Mouse (Mus musculus) adrenal gland, postnatal 36 days (tissue): Measurements from ENCODE around the gene Fh1. TPM values are rescaled to one million over a fixed set of nuclear protein-coding genes. Genes with fewer than 3 reads are reported as not detected.

Experiments used
- DNase-seq, 2 experiments: peaks; one replicate each; pipeline ENCODE4 v3.0.0; 2021; ENCODE audit warnings: mixed read lengths in 1 of 2
- long read RNA-seq, 2 experiments: library from polyadenylated mRNA; stranded (forward); transcript quantifications; one replicate each; pipeline ENCODE4 v2.0.0; 2021; ENCODE audit warnings: borderline sequencing depth in 2 of 2
- total RNA-seq, 2 experiments: library from RNA; stranded (reverse); gene quantifications; 2 replicates each; pipeline ENCODE4 v1.2.3; 2021

The Fh1 gene
- total RNA-seq: 100 to 1,000 TPM; 199 to 252 TPM
- long read RNA-seq, experiment 1, transcript Fh1-201 (10 exons, 2,636 nt): major isoform, 393 of 441 reads
- long read RNA-seq, experiment 1, transcript Fh1-203 (3 exons, 936 nt): minor isoform, 16 of 441 reads
- long read RNA-seq, experiment 1, partial matches to known transcripts: 20 of 441 reads
- long read RNA-seq, experiment 1, other reads (novel, unspliced or antisense): 12 of 441 reads
- long read RNA-seq, experiment 2, transcript Fh1-203 (3 exons, 936 nt): minor isoform, 6 of 132 reads
- long read RNA-seq, experiment 2, transcript Fh1-201 (10 exons, 2,636 nt): major isoform, 120 of 132 reads
- long read RNA-seq, experiment 2, partial matches to known transcripts: 3 of 132 reads
- long read RNA-seq, experiment 2, other reads (novel, unspliced or antisense): 3 of 132 reads

DNA sequence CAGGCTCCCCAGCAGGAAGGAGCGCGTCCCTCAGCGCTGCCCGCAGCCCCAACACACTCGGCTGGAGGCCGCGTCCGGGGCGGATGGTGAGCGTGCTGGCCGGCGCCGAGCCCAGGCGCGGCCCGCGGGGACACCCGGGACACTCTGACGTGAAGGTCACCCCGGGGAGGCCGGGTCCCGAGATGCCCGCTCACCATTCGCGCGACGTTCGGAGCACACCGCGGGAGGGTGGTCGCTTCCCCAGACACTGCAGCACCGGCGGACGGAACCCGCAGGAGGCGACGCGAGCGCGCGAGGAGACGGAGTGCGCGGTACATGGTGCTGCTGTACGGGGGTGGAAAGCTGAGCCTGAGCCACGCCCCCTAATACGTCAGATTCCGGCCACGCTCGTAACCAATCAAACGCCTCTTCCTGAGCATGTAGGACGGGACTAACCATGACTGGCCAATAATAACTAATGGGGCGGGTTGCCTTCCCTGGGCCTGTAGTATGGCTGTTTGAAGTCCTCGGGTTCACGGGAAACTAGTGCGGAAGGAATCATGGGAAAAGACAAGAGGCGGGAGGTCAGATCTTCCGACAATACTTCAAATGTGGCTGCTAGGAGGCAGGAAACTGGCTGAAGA lies at the start of gene Fh1:
TSS of gene Fh1 (minus strand) at position 379 of the 623 bp plus-strand sequence.
- DNase-seq: peak; percentile 95 to 96

DNA sequence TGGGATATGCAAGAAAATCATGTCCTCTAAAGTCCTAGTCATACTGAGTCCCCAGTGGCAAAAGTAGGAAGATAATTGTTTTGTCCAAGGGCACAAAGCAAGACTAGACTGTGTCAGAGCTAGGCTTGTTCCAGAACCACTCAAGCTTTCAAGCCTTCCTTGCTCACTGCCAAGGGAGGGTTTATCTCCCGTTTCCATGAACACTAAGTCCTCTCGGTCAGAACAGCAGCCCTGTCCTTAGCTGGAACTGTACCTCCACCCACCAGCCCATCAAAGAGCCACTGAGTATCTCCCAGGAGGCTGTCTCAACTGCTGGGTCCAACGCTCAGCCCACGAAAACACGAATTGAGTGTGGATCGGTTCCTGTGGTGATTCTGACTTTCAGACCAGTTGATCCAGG lies 49.7 kb upstream of the Fh1 start:
- DNase-seq: no peak

DNA sequence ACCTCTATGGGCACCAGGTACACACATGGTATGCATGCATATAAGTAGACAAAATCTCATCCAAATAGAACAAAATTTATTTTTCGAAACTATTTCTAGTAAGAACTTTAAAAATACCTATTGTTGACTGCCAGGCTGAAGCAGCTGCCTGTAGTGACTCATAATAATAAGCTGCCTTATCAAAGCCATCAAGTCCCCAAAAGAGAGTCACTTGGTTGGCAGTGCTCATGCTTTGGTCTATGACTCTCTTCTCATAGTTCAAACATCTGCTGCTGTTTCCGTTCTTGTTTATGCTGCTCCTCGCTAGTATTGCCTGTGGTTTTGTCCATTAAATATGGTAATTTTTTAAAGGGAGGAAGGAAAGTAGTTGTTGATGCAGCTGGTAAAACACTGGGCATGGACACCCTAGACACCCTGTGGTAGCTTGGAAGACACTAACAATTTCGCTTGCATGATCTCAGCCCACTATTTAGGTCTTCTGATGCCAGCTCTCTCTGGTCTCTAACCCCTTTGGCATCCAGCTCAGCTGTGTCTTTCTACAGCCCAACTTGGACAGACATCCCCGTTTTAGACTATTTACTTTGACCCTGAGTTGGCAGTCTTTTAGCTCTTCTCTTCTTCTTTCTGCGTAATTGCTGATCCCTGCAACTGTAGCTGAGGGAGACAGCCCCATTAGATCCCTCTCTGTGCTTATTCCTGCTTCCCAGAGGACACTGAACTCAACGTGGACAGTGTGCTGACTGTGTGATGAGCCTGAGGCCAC lies 48.3 kb upstream of the Fh1 start:
- no peak for DNase-seq

DNA sequence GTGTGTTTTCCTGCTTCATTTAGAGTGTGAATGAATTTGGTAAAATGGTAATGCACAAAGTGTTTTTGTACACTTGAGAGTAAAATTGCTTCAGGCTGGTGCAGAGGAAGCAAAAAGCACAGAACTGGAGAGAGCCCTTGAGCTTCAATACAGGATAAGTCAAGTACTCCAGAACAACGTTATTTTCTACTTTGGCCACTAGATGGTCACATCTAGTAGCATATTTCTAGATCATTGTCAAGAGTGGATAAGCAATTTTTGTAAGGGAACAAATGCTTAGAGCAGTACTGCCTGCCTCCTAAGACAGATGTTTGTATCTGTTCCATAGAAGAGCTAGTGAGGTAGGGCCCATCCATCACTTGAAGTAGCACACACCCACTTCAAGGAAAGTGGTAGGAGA lies 46.2 kb upstream of the Fh1 start:
- no peak for DNase-seq

DNA sequence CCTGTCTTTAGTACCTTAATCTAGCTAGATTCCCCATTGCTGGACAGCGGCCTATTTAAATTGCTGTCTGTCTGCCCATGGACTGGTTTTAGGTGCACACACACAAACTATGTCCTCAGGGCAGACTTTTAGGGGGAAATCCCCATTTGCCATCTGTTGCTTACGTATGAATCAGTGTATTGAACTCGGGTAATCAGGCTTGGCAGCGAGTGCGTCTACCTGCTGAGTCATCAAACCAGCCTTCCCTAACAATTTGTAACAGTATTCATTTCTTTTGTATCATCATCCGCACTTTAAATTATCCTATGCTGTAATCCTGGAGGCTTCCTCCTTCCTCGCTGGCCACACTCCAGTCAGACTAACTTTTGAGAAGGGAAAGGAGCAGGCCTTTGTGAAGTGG lies 44.6 kb upstream of the Fh1 start:
- no peak for DNase-seq

DNA sequence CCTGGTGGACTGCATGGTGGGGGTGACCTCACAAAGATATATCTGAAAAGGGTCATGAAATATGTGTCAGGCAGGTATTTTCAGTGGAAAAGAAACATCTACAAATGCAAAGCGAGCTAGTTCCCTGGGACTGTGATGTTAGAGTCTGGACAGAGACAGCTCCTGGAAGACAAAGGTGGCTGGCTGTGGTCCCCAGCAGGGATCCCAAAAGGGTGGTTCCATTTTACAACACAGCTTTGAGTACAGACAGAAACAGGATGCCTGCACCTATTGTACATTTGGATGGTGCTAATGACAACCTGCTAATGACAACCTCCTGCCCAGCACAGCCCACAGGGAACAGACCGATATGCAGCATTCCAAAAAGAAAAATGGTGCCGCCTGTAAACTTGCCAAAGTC lies 44.0 kb upstream of the Fh1 start:
- no peak for DNase-seq

DNA sequence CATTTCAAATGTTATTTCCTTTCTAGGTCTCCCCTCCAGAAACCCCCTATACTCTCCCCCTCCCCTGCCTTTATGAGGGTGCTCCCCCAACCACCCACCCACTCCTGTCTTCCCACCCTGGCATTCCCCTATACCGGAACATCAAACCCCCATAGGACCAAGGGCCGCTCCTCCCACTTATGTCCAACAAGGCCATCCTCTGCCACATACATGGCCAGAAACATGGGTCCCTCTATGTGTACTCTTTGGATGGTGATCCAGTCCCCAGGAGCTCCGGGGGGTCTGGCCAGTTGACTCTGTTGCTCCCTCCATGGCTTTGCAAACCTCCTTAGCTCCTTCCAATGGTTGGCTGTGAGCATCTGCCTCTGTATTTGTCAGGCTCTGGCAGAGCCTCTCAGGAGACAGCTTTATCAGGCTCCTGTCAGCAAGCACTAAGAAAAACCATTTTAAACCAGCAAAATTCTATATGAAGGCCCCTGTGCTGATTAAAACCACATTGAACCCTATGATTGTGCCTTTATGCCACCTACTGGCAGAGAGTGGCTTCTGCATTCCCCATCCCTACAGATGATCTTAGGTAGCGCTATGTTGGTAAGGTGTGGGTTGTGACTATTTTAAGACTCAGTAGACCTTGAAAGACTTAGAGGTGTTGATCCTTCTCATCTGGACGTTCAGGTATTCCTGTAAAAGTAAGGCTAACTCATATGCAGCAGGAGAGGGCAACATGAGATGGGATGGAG lies 43.4 kb upstream of the Fh1 start:
- peak in 1 of 2 experiments; percentile 16 for DNase-seq

DNA sequence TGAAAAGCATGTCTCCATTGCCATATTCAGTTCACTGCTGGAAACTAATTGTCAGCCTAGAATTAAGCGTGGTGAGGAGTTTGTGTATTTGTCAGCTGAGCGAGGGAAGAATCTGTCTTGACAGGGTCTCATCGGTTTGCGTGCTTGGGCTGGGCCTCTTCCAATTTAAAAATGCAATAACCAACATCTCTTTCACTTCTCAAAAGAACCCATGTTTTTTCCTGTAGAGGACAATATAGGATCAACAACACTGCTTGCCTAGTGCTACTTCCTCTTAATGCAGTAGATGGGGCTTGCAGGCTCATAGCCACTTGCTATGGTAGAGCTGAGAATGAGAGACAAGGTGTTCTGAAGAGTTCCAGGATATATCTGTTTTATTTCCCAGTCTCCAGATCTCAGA lies 34.5 kb upstream of the Fh1 start:
- no peak for DNase-seq

DNA sequence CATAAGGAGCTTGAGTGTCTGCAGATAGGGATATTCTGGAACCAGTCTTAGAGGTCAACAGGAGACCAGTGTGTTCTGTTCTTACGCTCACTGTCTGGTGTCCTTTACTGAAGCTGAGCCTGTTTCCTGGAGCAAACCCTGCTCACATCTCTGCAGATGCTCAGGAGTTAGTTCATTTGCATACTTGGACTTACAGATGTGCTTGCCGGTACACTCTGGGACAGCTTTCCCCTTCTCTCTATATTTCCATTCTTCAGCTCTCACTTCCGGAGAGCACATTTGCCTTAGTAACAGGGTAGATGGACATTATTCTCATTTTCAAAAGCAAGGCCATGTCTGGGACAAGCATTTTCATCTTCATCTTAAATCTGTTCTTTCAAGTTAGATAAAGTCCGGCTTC lies 23.2 kb upstream of the Fh1 start:
- DNase-seq: no peak

DNA sequence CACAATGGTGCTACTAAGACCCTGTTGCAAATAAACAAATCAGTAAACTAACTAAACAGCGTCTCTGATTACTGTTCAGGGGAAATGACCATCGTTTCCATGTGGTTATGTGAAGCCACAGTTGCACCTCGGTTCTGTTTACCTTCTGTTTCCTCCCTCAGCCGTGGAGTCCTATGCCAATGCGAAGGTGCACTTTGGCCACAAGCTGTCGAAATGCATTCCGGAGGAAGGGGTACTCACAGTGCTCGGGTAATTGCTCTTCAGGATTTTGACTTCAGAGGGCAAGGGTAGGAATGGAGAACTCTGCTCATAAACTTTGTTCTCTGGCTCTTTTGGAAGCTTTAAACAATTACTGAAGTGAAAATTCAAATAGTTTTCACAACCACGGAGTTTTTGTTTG lies 21.5 kb upstream of the Fh1 start:
- no peak for DNase-seq

DNA sequence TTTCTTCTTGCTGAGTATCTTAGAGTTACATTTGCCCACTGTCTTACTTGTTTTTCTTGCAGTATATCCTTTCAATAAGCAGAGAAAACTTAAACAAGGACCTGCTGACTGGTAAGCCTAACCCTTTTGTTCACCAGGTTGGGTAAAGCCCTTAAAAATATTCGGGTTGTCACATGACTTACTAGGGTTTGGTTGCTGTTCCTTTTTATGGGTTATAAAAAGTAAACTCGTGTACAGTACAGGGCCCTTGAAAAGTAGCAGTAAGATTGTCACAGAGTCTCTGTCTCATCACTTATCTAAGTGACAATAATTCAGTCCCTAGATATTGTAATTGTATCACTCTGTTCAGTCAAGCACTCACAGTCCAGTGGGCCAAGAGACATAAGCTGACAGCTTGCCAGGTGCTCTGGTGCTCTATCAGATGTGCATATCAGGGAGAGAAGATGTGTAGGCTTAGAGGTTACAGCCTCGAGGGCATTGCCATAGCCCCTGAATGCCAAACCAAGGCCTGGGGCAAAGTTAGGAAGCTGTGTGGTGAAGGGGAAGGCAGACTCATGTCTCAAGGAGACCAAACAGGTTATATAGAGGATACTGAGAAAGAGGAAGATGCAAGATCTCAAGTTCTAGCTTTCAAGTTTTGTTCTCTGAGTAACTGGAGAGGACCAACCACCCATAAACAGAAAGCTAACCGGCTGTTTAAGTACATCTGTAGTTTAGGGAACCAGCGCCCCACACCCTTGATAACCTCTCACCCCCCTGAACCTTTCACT lies 18.2 kb upstream of the Fh1 start:
- no peak for DNase-seq

DNA sequence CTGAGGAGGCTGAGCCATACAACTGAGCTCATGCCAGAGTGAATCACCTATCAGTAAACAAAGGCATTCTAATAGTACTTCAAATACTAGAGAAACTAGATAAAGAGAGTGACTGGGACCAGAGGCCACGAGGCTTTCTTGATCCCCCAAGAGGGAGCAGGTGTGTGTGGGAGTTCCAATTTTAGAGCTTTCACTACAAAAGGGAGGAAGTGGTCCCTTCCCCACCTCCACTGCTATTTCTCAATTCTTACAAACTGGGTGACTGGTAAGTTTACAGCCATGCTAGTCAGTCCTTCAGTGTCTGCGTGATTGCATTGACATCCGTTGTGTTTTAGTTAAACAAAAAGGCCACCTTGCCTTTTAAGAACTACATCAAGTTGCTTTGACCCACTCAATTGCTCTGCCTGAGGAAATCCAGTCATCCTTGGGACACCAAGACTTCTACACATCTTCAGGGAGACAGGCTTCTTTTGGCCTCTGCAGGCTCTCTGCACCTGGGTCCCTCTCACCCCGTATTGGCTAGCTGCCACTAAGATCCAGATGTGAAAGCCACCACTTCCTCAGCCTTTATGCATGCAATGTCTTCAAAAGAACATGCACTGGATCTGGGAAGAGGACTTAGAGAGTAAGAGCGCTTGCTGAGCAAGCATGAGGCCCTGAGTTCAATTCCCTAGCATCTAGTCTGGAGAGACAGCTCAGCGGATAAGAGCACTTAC lies 15.2 kb upstream of the Fh1 start:
- DNase-seq: no peak

DNA sequence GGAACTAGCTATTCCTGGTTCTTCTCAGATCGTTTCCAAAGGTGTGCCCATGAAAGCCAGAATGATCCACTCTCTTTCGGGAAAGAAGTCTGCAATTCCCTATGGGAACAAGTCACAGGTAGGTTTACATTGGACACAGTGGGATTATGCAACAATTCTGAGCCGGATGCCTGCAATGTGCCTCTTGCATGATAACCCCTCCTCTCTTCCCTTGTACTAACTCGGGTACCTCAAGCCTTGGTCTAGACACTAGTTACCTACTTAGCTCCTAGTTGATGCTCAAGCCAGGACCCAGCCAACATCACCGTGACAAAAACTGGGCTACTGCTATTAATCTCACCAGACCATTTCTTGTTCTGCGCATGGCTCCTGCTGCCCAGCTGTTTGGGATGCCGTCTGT lies 13.6 kb upstream of the Fh1 start:
- DNase-seq: no peak

DNA sequence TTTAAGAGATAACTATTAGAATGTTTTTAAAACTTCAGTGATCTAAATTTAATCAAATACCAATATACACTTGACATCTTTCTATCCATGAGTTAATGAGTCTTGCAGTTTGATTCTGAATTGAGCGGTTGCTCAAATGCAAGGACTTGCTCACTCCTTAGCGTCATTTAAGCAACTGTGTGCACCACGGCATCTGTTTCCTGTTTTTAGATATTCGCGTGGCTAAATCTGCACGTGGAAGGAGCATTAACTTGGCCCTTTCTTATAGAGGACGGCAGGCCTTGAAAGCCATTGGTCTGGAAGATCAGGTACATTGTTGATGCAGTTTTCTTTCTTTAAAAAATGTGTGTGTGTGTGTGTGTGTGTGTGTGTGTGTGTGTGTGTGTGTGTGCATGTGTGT lies 12.2 kb upstream of the Fh1 start:
- no peak for DNase-seq

DNA sequence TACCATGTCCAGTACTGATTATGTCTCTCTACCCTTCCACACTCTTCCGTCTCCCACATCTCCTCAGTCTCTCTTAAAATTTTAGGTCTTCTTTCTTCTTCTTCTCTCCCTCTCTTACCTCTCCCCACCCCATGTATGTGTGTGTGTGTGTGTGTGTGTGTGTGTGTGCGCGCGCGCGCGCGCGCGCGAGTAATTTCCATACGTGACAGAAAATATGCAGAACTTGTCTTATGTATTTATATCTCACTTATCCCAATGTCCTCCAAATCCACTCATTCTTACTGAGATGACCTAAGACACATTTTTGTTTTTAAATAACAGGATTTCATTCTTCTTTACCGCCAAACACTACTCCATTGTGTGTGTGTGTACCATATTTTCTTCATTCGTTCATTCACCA lies 7.0 kb upstream of the Fh1 start:
- no peak for DNase-seq

DNA sequence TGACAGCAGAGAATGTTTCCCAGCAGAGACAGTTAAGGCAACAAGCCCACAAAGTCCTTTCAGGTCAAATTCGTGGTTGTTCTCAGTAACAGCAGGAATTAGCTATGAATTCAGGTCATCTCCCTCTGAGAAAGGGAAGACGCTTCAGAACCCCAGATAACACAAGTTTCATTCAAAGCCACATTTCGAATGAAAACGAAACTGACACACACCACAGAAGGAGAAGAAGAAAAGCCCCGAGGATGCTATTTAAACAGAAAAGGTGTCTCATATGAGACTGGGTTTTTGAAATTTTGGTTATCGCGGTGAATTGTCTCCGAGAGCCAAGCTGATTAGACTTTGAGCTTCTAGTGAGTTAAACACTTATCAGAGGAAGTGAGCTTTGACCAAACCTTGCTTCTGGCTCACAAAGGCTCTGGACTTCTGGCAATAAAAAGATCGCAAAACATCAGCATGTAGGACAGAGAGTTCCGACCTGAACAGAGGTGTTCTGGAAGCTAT lies 6.3 kb upstream of the Fh1 start:
- DNase-seq: no peak

DNA sequence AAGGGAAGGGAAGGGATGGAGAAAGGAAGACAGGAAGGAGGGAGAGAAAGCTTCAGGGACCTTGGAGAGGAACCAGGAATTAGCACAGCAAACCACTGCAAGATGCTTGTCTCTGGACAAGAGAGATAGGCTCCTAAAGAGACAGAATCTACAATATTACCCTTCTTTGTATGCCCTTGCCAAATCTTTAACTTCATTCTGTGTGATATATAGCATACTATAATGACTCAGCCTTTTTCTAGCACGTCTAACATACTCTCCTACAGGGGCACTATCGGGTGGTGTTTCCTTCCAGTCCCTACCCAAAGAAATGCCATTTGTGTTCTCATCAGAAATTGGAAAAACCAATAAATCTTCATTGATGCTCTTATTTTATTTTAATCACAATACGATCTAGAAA lies 5.6 kb upstream of the Fh1 start:
- no peak for DNase-seq

DNA sequence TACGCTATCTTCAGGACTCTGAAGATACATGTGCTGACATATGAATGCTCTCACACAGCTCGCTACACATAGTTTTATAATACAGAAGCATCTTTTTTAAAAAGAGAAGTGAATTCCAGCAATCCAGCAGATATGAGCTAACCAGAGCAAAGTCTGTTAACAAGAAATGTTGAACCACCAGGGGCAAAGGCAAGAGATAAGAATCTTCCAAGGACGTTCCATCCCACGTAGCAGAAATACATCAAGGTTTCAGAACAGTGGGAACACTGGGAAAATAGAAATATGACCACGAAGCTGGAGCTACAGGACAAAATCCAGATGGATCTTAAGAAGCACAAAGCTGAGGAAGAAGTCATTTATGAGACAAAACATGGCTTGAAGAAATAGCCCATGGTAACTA lies 4.9 kb upstream of the Fh1 start:
- DNase-seq: no peak

DNA sequence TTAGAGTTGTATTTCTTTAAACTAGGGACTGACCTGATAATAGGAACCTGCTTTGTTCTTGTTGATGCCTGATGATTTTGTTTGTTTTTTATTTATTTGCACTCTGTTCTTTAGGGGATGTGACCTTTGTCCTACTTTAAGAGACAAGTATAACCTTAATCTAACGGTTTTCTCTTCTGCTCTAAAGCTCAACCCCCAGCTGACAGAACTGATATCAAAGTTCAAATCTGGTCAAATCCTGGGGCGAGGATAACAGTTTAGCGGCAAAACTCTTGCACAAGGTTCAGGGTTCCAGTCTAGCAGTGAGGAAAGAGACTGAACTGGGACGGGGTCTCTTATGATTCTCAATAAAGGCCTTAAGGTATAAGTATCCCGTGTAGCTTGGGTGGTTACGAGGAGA lies 3.8 kb upstream of the Fh1 start:
- no peak for DNase-seq

DNA sequence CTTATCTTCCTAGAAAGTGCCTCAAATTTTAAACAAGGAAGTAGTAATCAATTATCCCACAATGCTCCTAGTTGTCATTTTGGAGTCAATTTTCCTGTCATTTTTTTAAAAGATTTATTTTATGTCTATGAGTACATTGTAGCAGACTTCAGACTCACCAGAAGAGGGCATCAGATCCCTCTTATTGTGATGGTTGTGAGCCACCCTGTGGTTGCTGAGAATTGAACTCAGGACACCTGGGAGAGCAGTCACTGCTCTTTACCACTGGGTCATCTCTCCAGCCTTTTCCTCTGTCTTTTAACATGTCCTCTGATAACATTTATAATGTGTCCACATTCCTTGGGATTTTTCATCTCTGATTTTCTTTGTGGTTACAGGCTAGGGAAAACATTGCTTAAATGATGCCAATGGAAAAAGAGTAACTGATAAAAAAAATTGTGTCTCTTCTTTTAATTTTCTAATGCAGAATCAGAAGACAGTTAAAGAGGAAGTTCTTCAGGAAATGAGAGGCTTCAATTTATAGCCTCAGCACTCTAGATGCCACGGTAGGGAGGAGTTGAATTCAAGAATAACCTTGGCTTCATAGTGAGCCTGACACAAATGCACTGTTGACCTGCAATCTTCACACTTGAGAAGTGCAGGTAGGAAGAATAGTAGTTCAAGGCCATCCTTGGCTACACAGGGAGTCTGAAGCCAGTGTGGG lies 706 bp upstream of the Fh1 start:
- DNase-seq: peak in 1 of 2 experiments; percentile 26
